In the genomic region with DNA sequence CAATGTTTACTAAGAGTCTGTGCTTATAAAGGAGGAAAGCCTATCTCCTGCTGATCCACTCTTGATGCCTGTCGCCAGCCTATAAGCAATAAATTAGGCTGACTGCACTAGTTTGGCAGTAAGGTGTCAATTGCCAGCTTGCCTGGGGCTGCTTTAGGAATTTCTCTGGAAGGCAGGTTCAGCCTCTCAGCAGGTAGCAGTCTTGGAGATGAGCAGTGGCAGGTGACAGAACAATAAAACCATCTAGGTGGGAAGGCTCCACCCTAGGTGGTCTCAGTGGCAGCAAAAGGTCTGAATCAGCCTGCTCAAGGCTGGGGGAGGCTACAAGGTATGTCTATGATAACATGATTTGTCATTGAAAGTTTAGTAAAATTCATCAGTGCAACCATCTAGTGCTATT, we compare ENCODE assay signal across 17 mouse cellular contexts.
"Had no signal": no experiment of that assay in that cellular context is flagged by ENCODE, and none has a peak within 500 bp of the region (broad histone marks: within the 10 kb centered on the region; RNA-seq: fewer than 3 reads in every experiment).

No protein-coding gene starts in this region.

- H3K4me3 ChIP-seq: layer of hippocampus, adult 2 months; left cerebral cortex, adult 2 months; limb, embryonic 10.5 days; liver, embryonic 12.5 days; lung, embryonic 15.5 days; megakaryocyte, embryonic 14.5 days; midbrain, embryonic 12.5 days; myocyte; neural tube, embryonic 15.5 days had no signal

- H3K9me3 ChIP-seq: limb, embryonic 10.5 days; liver, embryonic 12.5 days; lung, embryonic 15.5 days; megakaryocyte, embryonic 14.5 days; midbrain, embryonic 12.5 days; neural tube, embryonic 15.5 days had no signal

- ATAC-seq: liver, embryonic 12.5 days had no signal

- H3K36me3 ChIP-seq: lung, embryonic 15.5 days; neural tube, embryonic 15.5 days had no signal

- DNase-seq: kidney, postnatal 10 days; kidney, postnatal 4 days; lung, postnatal 14 days; right cerebral cortex, adult 18-20 months; right cerebral cortex, postnatal 25 days; thymus, adult 18-20 months; thymus, postnatal 14 days had no signal

- H3K4me2 ChIP-seq: liver, embryonic 12.5 days; lung, embryonic 15.5 days; midbrain, embryonic 12.5 days; neural tube, embryonic 15.5 days had no signal

- H3K27me3 ChIP-seq: liver, embryonic 12.5 days; lung, embryonic 15.5 days; megakaryocyte, embryonic 14.5 days; midbrain, embryonic 12.5 days; neural tube, embryonic 15.5 days had no signal

- H3K4me1 ChIP-seq: limb, embryonic 10.5 days; liver, embryonic 12.5 days; lung, embryonic 15.5 days had no signal

- H3K27ac ChIP-seq: layer of hippocampus, adult 2 months; left cerebral cortex, adult 2 months; limb, embryonic 10.5 days; liver, embryonic 12.5 days; lung, embryonic 15.5 days; macrophage; midbrain, embryonic 12.5 days; neural tube, embryonic 15.5 days had no signal

- H3K9ac ChIP-seq: liver, embryonic 12.5 days; lung, embryonic 15.5 days; midbrain, embryonic 12.5 days; neural tube, embryonic 15.5 days had no signal
